Mouse (Mus musculus): ENCODE results near the gene Wdfy1. TPM values are rescaled to one million over a fixed set of nuclear protein-coding genes. Genes with fewer than 3 reads are reported as not detected.

The Wdfy1 gene
- polyA plus RNA-seq (2014; fragmentation: Illumina TruSeq; extraction: RNeasy Lipid Tissue Mini Kit (QIAGEN cat#74804); ENCODE audit: low read depth, low replicate concordance), result 7.3 TPM

DNA sequence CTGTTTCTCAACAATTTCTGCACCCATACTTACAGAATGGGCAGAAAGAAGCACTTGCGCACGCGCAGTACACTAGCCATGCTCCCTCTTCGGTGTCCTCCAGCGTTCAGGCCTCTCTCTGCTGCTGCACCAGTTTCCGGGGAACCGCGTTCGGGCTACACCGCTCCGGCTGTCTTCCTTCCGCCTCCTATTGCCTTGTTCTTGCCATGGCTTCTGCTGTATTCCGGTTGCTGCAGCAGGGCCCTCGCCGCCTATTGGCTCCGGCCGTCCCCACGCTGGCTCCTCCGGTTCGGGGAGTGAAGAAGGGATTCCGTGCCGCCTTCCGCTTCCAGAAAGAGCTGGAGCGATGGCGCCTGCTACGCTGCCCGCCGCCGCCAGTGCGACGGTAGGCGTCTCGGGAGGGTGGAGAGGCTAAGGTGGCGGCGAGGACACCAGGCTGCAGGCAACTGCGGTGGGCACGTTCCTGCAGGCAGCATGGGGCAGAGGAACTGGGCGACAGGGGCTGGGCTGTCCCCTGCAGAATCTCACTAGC lies at the start of gene Wdfy1, which contains the start of gene Mrpl44:
Wdfy1 (minus strand) TSS at position 217 of the 532 bp plus-strand sequence.
Mrpl44 (plus strand) TSS at position 92 of the 532 bp plus-strand sequence.

DNA sequence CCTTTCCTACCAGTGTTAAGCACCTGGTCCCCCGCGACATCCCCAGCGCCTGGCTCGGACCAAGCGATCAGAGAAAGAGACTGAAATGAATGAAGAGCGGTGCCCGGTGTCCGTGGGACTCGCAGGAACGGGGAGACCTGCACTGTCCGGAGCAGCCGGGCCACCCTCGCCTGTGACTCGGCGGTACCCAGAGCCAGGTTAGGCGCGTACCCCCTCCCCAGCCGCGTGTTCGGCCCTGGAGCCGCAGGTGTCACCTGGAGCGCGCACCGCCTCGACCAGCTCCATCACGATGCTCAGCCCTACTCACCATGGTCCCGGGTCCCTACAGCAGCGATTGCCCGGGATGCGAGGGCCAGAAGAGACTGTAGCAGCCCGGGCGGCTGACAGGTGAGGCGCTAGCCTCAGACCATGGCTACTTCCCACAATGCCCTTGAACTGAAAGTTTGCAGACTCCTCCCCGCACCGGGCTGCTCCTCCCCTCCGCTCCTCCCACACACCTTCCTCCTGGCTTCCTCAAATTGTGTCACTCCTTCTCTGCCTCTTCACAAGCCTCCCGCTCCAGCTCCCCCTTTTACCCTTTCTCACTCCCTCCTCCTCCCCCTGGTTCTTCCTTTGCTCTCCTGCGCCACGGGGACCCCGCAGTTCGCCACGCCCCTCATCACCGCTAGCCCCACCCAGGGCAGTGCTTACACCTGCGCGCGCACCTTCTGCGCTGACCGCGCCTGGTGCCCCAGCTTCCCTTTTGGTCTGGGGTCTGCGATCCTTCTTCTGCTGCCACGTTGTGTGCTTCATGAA lies 104.2 kb downstream of the Wdfy1 start, which contains the start of gene Ap1s3:
Ap1s3 (minus strand) TSS at position 430 of the 795 bp plus-strand sequence.

Other genes with a start within 250 kb of the Wdfy1 start
- gene Ap1s3, start 104.2 kb downstream of the Wdfy1 start, polyA plus RNA-seq (2014; fragmentation: Illumina TruSeq; extraction: RNeasy Lipid Tissue Mini Kit (QIAGEN cat#74804); ENCODE audit: low read depth, low replicate concordance), result 1.3 TPM
- 71.7 TPM for gene Mrpl44, start 125 bp downstream of the Wdfy1 start, polyA plus RNA-seq (2014; fragmentation: Illumina TruSeq; extraction: RNeasy Lipid Tissue Mini Kit (QIAGEN cat#74804); ENCODE audit: low read depth, low replicate concordance)
- gene Serpine2, start 85.0 kb upstream of the Wdfy1 start, polyA plus RNA-seq (2014; fragmentation: Illumina TruSeq; extraction: RNeasy Lipid Tissue Mini Kit (QIAGEN cat#74804); ENCODE audit: low read depth, low replicate concordance), result 30.6 TPM